Mouse (Mus musculus) hematopoietic stem cell, adult 5-6 weeks (primary cell): ENCODE results near the gene Fchsd2. TPM values are rescaled to one million over a fixed set of nuclear protein-coding genes. Genes with fewer than 3 reads are reported as not detected.

Experiments
- ATAC-seq, 2 experiments: fragments of 125-278 bp in 1 of 2; replicated peaks in 1 of 2; 2 replicates each; pipeline ENCODE4 v1.8.0; 2016 to 2017; ENCODE audit warnings: inconsistent platforms in 2 of 2, mild to moderate bottlenecking in 2 of 2, moderate number of reproducible peaks in 2 of 2, low read depth in 1 of 2, moderate TSS enrichment in 1 of 2; ENCODE audit not compliant: low FRiP score in 2 of 2, poor library complexity in 2 of 2, severe bottlenecking in 2 of 2, insufficient read depth in 1 of 2, low TSS enrichment in 1 of 2
- total RNA-seq: library from RNA; stranded (forward); fragments of 172-1452, 232-1000 nt; gene quantifications from 2 replicates; pipeline ENCODE4 v1.2.3, GENCODE M21; 2017

Fchsd2 gene
- total RNA-seq, 1 experiment from 2014 or later: 136 TPM

- no peak for ATAC-seq
Measured at GRCm38 (mm10) chr7:101314396-101314795, 221.7 kb downstream of the Fchsd2 start.

- no peak for ATAC-seq
Measured at GRCm38 (mm10) chr7:101315699-101316098, 223.0 kb downstream of the Fchsd2 start.

GRCm38 (mm10) chr7:101316591-101317001 lies 223.9 kb downstream of the Fchsd2 start:
- ATAC-seq: peak; percentile 34 to 59; a peak in 2 of 4 replicates

- ATAC-seq: no peak
Measured at GRCm38 (mm10) chr7:101317014-101317413, 224.4 kb downstream of the Fchsd2 start, which contains the start of gene Stard10. Stard10 (plus strand) TSS chr7:101317086.

DNA sequence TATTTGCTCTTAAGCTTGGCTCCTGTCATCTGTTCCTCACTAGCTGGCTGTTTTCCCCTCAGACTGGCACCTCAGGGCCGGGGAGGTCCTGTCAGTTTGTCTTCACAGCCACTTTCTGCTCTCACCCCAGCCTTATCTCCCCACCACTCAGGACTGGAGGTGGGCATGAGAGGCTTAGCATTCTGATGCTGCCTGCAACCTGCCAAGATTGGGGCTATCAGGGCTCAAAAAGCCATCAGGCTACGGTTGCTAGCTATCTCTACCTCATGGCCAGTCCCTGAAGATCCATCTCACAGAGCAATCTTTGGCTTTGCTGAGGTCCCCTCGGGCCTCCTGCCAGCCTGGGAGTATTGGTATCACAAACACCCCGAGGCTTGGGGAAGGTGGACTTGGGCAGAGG lies 226.2 kb downstream of the Fchsd2 start:
- ATAC-seq: no peak

GRCm38 (mm10) chr7:101319796-101320195 lies 227.1 kb downstream of the Fchsd2 start:
- ATAC-seq: no peak

DNA sequence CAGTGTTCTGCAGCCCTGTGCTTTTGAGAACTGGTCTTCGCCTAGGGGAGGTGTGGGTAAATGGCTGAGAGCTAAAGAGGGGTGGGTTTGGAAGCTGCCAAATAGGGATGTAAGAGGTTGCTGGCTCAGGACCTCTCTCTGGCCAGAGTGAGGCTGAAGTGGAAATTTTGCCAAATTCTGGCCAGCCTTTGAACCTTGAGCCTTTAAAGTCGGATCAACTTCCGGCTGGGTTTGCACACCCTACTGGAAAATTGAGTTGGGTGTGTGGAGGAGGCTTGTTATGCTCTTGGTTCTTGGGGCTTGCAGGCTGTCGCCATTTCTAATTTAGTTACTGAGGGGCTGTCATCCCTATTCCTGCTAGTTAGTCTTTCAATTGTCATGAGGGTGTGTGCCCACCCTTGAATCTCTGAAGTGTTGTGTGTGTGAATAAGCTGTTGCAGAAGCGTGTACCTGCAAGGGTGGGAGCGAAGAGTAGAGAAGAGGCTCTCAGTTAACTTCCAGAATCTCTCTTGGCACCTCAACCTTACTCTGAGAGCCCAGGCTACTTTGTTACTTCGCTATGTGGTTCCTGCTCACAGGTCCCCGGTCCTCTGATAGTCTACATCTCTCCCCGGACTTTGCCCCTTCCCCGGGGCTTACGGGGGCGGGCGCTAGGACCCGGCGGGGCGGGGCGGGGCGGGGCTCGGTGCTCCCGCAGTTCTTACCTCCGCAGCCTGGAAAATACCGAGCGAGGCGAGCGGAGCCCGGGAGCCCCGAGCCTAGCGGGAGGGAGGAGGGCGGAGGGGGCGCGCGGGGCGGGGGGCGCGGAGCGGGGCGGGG lies 227.9 kb downstream of the Fchsd2 start:
- ATAC-seq: no peak

DNA sequence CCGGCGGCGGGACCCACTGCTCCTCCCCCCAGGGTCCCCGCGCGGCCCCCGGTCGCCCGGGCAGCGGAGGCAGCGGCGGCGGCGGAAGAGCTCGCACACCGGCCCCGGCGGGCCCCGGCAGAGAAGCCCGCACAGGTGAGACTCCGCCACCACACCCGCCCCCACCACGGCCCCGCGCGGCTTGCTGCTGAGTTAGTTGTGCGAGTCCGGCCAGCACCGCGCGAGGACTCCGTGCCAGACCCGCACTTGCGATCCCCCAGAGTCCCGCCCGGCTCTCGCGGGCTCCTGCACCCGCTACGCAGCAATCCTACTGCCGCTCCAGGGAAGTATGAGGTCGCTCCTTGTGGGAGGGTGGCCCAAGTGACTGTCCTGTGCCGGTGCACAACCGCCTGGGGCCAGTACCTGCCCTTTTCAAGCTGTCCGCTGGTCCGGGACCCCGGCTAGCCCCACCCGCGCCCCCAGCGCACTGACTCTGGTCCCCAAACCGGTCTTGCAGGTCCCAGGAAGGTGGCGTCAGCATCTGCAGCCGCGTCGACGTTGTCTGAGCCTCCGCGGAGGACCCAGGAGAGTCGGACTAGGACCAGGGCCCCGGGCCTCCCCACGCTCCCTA lies 228.7 kb downstream of the Fchsd2 start:
- ATAC-seq: 0 out of 4 replicates have a peak, but pooled peaks of 1 of the 2 experiments have one; percentile 9

- peak in 1 of 2 experiments; percentile 34; a peak in 1 of 4 replicates for ATAC-seq
Measured at GRCm38 (mm10) chr7:101323141-101323594, 230.5 kb downstream of the Fchsd2 start.

DNA sequence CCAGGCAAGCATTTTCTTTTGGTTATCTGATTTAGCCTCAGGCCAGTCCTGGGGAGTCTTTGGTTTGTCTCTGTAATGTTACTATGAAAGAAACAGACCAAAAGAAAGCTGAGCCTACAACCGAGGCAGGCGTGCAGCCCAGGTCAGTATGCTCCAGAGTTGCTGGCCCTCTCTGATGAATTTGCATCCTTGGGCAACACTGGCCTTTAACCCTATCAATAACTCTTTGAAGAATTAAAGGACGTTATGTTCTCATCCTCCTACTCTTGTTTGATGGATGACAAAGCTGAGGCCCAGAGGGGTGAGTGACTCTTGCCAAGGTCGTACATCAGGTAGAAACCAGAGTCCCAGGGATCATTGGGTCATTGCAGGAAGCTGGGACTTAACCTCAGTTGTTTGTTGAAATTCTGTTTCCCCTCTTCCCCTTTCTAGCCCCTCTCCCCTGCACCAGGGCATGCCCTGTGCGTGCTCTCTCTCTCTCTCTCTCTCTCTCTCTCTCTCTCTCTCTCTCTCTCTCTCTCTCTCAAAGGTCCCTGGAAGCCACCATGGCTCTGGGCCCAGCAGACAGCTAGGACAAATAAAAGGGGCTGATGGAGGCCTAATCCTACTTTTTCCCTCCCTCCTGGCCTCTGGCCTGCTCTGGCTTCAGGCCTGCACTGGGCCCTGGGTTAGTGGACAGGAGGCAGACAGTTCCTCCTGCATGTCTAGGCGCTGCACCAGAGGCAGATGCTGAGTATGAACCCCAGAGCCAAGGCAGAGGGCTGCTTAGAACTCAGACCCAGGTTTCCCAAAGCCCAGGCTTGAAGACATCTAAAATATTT lies 231.7 kb downstream of the Fchsd2 start:
- ATAC-seq: no peak

- ATAC-seq: no peak
Measured at GRCm38 (mm10) chr7:101326006-101326405, 233.3 kb downstream of the Fchsd2 start.

GRCm38 (mm10) chr7:101327263-101327662 lies 234.6 kb downstream of the Fchsd2 start:
- ATAC-seq: no peak

DNA sequence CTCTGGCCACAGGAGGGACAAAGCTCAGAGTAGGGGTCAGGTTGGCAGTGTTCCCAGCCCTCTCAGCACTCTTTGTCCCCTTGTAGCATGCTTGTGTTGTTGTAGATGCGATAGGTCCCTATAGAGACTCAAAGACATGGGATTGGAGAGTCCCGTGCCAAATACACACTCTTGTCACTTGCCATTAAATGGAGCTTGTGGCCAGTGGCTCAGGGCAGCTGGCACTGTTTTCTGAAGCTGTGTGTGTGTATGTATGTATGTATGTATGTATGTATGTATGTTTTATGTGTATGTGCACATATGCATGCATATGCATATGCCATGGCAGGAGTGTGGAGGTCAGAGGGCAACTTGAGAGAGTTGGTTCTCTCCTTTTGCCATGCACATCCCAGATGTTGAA lies 235.1 kb downstream of the Fchsd2 start:
- ATAC-seq: no peak

DNA sequence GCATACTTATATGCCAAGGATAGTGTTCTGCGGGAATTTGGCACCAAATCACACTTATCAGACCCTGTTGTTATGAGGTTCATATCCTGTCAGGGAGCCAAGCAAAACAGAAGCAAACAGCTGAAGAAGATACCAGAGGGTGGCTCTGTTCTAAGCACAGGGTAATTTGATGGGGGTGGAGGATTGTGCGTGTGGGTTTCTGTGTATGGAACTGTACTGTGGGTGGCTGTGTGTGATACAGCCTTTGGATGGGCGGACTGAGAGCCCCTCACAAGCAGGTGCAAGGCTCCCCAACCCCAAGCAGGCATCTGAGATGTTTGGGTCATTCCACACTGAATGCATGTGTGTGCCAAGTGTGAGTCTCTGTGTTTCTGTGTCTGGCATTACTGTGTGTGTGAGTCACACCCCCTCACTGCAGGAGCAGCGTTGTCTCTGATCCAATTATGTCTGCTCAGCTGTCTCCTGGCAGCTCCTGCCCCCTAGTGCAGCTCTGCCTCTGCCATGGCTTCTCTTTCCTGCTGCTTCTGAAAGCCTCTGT lies 236.0 kb downstream of the Fchsd2 start:
- no peak for ATAC-seq

DNA sequence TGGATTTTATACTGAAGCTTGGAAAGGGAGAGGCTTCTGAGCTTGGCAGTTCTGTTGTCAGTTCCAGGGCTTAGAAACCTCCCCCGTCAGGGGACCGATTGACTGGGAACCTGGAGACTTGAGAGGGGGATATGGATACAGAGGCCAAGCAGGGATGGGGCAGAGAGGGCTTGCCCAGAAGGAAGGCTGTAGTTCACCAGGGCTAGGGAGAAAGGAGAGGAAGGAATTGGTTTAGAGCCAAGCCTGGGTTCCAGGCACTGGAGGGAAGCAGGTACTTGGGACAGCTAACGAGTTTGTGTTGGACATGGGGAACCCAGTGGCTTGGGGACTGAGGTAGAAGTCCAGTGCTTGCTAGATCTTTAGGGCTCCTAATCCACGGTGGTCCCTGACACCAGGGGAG lies 236.9 kb downstream of the Fchsd2 start:
- no peak for ATAC-seq

DNA sequence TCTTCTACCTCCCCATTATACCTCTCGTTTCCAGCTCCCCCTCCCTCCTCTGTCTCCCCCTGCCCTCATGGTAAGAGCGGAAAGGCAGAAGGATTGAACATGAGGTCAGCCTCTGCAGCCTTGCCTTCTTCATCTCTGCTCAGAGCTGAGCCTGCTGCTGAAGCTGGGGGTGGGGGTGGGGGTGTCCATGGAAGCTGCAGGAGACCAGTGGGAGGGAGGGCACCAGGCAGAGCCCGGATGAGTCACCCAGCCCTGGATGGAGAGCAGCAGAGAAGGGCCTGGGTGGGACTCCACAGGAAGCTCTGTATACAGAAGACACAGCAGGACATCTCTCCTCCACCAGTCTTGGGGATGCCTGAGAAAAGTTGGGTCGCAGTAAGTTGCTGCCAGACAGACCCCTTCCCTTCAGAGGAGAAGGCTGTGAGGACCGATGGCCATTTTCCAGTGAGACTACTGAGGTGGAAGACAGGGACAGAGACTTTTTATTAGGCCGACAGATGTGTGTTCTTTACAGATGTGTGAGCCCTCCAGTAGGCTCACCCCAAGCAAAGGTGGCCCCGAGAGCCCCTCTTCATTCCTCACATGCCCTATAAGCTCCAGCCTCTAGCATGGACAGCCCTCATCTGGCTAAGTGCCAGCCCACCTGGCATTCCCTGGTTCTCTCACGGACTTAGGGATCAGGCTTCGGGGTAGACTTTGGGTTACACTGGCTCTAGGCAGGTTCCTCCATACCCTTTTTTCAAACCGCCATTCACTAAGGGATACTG lies 237.6 kb downstream of the Fchsd2 start:
- no peak for ATAC-seq

- ATAC-seq: no peak
Measured at GRCm38 (mm10) chr7:101330841-101331173, 238.1 kb downstream of the Fchsd2 start.
